Mouse (Mus musculus): Measurements from ENCODE around the gene Shb. TPM values are rescaled to one million over a fixed set of nuclear protein-coding genes. Genes with fewer than 3 reads are reported as not detected.

Gene Shb
- polyA plus RNA-seq, 1 experiment from 2014 or later: 3.5 TPM

DNA sequence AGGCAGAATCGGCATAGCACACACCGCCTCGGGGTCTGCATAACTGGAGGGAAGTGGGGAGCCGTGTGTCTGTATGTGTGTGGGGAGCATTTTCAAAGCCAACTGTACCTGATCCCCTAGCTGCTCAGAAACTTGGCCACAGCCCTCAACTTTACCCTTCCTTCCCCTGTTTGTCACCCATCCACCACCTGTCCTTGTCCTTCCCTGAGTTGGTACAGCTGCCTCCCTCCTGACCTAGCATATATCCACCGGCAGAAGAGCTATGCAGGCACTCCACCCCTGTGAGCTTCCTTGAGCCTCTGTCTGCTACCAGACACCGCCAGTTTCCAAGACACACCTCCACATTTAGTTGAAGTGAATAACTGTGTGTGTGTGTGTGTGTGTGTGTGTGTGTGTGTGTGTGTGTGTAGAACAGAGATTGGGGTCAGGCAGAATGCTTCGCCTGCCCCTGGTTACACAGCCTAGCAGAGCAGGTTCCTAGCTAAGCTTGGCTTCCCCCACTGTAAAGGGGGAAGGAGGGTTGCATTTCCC, 95.8 kb downstream of the Shb start:
- H3K4me1 ChIP-seq (ENCODE audit: control insufficient read depth, insufficient read depth, low read length): peaks cover 9% of the 10 kb centered on the region; the same call in 1 of the 2 replicates
- H3K4me3 ChIP-seq (ENCODE audit: low read depth, low read length): no peak overlapping the region
- peak; percentile 43; the same call in 1 of the 2 replicates for ATAC-seq
- no peak overlapping the region for H3K4me2 ChIP-seq (ENCODE audit: low read length)
- WGBS: 66% methylated on average over 7 of the region's 7 CpGs
- H3K27ac ChIP-seq (ENCODE audit: low read length): no peak overlapping the region
- H3K9me3 ChIP-seq (replicated peaks; ENCODE audit: control insufficient read depth, low read length, poor library complexity, severe bottlenecking): no peaks in the 10 kb centered on the region
- H3K9ac ChIP-seq (ENCODE audit: low read depth, low read length): no peak overlapping the region
- H3K36me3 ChIP-seq (ENCODE audit: control insufficient read depth, insufficient read depth, low read length): no peaks in the 10 kb centered on the region
- H3K27me3 ChIP-seq (ENCODE audit: control insufficient read depth, insufficient read depth, low read depth, low read length): no peaks in the 10 kb centered on the region

- Histone ChIP-seq H3K27me3 (ENCODE audit: control insufficient read depth, insufficient read depth, low read depth, low read length) (no peaks in the 10 kb centered on the region), H3K27ac (ENCODE audit: low read length) (no peak overlapping the region), H3K4me3 (ENCODE audit: low read depth, low read length) (no peak overlapping the region), H3K4me1 (ENCODE audit: control insufficient read depth, insufficient read depth, low read length) (peaks cover 9% of the 10 kb centered on the region; the same call in 1 of the 2 replicates), H3K9ac (ENCODE audit: low read depth, low read length) (0 out of 2 replicates have a peak overlapping the region, but pooled peaks have one; percentile 6), H3K36me3 (ENCODE audit: control insufficient read depth, insufficient read depth, low read length) (no peaks in the 10 kb centered on the region), H3K9me3 (replicated peaks; ENCODE audit: control insufficient read depth, low read length, poor library complexity, severe bottlenecking) (no peaks in the 10 kb centered on the region), H3K4me2 (ENCODE audit: low read length) (no peak overlapping the region)
- no peak for ATAC-seq
- 50% methylated on average over 2 of the region's 2 CpGs for WGBS
Observed at GRCm38 (mm10) chr4:45435899-45436298, 96.4 kb downstream of the Shb start.

GRCm38 (mm10) chr4:45434681-45435080, 97.6 kb downstream of the Shb start:
- peaks cover 9% of the 10 kb centered on the region; the same call in 1 of the 2 replicates for H3K4me1 ChIP-seq (ENCODE audit: control insufficient read depth, insufficient read depth, low read length)
- H3K4me2 ChIP-seq (ENCODE audit: low read length): no peak overlapping the region
- ATAC-seq: no peak
- H3K27me3 ChIP-seq (ENCODE audit: control insufficient read depth, insufficient read depth, low read depth, low read length): no peaks in the 10 kb centered on the region
- no peaks in the 10 kb centered on the region for H3K9me3 ChIP-seq (replicated peaks; ENCODE audit: control insufficient read depth, low read length, poor library complexity, severe bottlenecking)
- H3K4me3 ChIP-seq (ENCODE audit: low read depth, low read length): no peak overlapping the region
- 86% methylated on average over 4 of the region's 4 CpGs for WGBS
- H3K36me3 ChIP-seq (ENCODE audit: control insufficient read depth, insufficient read depth, low read length): no peaks in the 10 kb centered on the region
- no peak overlapping the region for H3K27ac ChIP-seq (ENCODE audit: low read length)
- H3K9ac ChIP-seq (ENCODE audit: low read depth, low read length): no peak overlapping the region

DNA sequence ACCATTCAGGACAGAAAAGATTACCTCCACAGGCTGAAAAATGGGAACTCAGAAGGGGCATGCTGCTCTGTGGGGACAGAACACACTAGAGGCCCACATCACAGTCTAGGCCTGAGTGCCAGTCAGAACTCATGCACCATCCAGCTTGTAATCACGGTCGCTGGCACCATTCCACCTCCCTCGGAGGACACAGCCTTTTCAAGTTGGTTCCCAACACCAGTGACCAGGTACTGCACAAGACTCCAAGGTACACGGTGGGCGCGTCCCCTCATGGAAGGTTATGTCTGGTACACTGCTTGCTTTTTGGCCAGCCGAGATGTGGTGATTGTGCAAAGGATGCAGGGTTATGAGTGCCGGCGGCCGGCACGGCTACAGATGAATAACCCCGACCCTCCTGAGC, 98.2 kb downstream of the Shb start:
- Histone ChIP-seq H3K4me1 (ENCODE audit: control insufficient read depth, insufficient read depth, low read length) (peaks cover 9% of the 10 kb centered on the region; the same call in 1 of the 2 replicates), H3K4me3 (ENCODE audit: low read depth, low read length) (no peak overlapping the region), H3K9ac (ENCODE audit: low read depth, low read length) (no peak overlapping the region), H3K27me3 (ENCODE audit: control insufficient read depth, insufficient read depth, low read depth, low read length) (no peaks in the 10 kb centered on the region), H3K36me3 (ENCODE audit: control insufficient read depth, insufficient read depth, low read length) (no peaks in the 10 kb centered on the region), H3K9me3 (replicated peaks; ENCODE audit: control insufficient read depth, low read length, poor library complexity, severe bottlenecking) (no peaks in the 10 kb centered on the region), H3K27ac (ENCODE audit: low read length) (no peak overlapping the region), H3K4me2 (ENCODE audit: low read length) (no peak overlapping the region)
- 82% methylated on average over 12 of the region's 12 CpGs for WGBS
- ATAC-seq: no peak

DNA sequence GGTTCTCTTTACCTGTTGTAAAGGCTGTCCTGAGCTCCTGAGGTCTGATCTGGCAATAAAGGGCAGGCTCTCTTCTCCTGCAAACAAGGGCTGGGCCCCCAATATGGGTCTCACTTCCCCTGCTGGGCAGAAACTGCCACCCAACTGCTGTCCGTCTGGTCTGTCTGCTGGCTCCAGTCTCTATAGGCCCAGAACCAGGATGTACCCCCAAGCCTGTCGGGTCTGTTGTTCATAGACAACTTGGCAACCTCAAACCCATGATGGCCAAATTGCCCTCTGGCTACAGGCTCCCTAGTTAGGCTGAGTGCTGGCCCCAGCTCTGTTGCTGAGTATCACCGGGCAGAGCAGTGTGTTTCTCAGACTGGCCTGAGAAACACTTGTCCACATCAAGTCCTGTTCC, 100.5 kb downstream of the Shb start:
- H3K4me3 ChIP-seq (ENCODE audit: low read depth, low read length): no peak overlapping the region
- no peaks in the 10 kb centered on the region for H3K9me3 ChIP-seq (replicated peaks; ENCODE audit: control insufficient read depth, low read length, poor library complexity, severe bottlenecking)
- no peak overlapping the region for H3K27ac ChIP-seq (ENCODE audit: low read length)
- H3K27me3 ChIP-seq (ENCODE audit: control insufficient read depth, insufficient read depth, low read depth, low read length): no peaks in the 10 kb centered on the region
- H3K36me3 ChIP-seq (ENCODE audit: control insufficient read depth, insufficient read depth, low read length): no peaks in the 10 kb centered on the region
- 89% methylated on average over 3 of the region's 3 CpGs for WGBS
- H3K9ac ChIP-seq (ENCODE audit: low read depth, low read length): no peak overlapping the region
- H3K4me1 ChIP-seq (ENCODE audit: control insufficient read depth, insufficient read depth, low read length): peaks cover 5% of the 10 kb centered on the region; the same call in 1 of the 2 replicates
- ATAC-seq: no peak
- no peak overlapping the region for H3K4me2 ChIP-seq (ENCODE audit: low read length)

DNA sequence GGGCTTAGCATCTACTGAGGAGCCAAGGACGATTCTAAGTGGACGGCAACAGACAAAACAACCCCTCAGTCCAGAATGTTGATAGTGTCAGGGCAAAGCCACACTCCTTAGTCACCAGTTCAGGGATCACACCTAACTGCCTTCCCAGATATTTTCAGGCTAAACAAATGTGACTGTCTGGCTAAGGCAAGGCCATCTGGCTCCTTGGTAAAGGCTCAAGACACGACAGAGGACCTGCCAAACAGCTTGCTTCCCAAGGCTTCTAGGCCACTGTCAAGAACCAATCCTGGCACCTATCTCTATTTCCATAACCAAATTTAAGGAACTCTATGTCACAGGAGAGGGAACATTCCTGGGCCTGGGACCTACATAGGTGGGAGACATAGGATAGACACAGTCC, 101.0 kb downstream of the Shb start:
- no peaks in the 10 kb centered on the region for H3K27me3 ChIP-seq (ENCODE audit: control insufficient read depth, insufficient read depth, low read depth, low read length)
- H3K36me3 ChIP-seq (ENCODE audit: control insufficient read depth, insufficient read depth, low read length): no peaks in the 10 kb centered on the region
- WGBS: 94% methylated on average over 3 of the region's 3 CpGs
- ATAC-seq: no peak
- no peak overlapping the region for H3K4me2 ChIP-seq (ENCODE audit: low read length)
- no peak overlapping the region for H3K9ac ChIP-seq (ENCODE audit: low read depth, low read length)
- peaks cover 4% of the 10 kb centered on the region; the same call in 1 of the 2 replicates for H3K4me1 ChIP-seq (ENCODE audit: control insufficient read depth, insufficient read depth, low read length)
- no peak overlapping the region for H3K4me3 ChIP-seq (ENCODE audit: low read depth, low read length)
- no peaks in the 10 kb centered on the region for H3K9me3 ChIP-seq (replicated peaks; ENCODE audit: control insufficient read depth, low read length, poor library complexity, severe bottlenecking)
- no peak overlapping the region for H3K27ac ChIP-seq (ENCODE audit: low read length)

DNA sequence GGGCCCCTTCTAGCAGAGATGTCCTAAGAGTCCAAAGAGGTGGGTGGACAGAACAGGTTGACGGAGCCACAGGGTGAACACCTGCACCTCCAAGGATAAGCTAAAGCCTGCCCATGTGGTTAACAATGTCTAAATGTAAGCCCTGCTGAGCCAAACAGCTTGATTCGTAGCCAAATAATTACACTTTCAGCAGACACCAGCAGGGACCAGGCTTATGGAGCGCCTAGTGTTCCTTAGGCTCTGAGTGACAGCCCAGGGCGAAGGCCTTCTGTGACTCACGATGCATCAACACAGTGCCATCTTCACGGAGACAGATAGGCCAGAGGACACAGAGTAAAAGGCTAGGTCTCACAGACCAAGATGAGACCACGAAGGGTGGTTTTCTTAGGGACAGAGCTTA, 102.8 kb downstream of the Shb start:
- no peak for ATAC-seq
- Histone ChIP-seq H3K4me2 (ENCODE audit: low read length) (no peak overlapping the region), H3K9ac (ENCODE audit: low read depth, low read length) (no peak overlapping the region), H3K4me3 (ENCODE audit: low read depth, low read length) (no peak overlapping the region), H3K27ac (ENCODE audit: low read length) (no peak overlapping the region), H3K9me3 (replicated peaks; ENCODE audit: control insufficient read depth, low read length, poor library complexity, severe bottlenecking) (no peaks in the 10 kb centered on the region), H3K36me3 (ENCODE audit: control insufficient read depth, insufficient read depth, low read length) (no peaks in the 10 kb centered on the region), H3K4me1 (ENCODE audit: control insufficient read depth, insufficient read depth, low read length) (peaks cover 4% of the 10 kb centered on the region; the same call in 1 of the 2 replicates), H3K27me3 (ENCODE audit: control insufficient read depth, insufficient read depth, low read depth, low read length) (no peaks in the 10 kb centered on the region)
- 65% methylated on average over 7 of the region's 7 CpGs for WGBS

- no peak overlapping the region for H3K4me3 ChIP-seq (ENCODE audit: low read depth, low read length)
- H3K27ac ChIP-seq (ENCODE audit: low read length): no peak overlapping the region
- H3K4me1 ChIP-seq (ENCODE audit: control insufficient read depth, insufficient read depth, low read length): peaks cover 4% of the 10 kb centered on the region; the same call in 1 of the 2 replicates
- H3K9ac ChIP-seq (ENCODE audit: low read depth, low read length): no peak overlapping the region
- H3K9me3 ChIP-seq (replicated peaks; ENCODE audit: control insufficient read depth, low read length, poor library complexity, severe bottlenecking): no peaks in the 10 kb centered on the region
- WGBS: 24% methylated on average over 13 of the region's 13 CpGs
- no peaks in the 10 kb centered on the region for H3K36me3 ChIP-seq (ENCODE audit: control insufficient read depth, insufficient read depth, low read length)
- peak; percentile 61; the same call in 1 of the 2 replicates for ATAC-seq
- no peak overlapping the region for H3K4me2 ChIP-seq (ENCODE audit: low read length)
- no peaks in the 10 kb centered on the region for H3K27me3 ChIP-seq (ENCODE audit: control insufficient read depth, insufficient read depth, low read depth, low read length)
Observed at GRCm38 (mm10) chr4:45426724-45427457, 105.4 kb downstream of the Shb start.

- no peaks in the 10 kb centered on the region for H3K36me3 ChIP-seq (ENCODE audit: control insufficient read depth, insufficient read depth, low read length)
- no peaks in the 10 kb centered on the region for H3K27me3 ChIP-seq (ENCODE audit: control insufficient read depth, insufficient read depth, low read depth, low read length)
- H3K4me2 ChIP-seq (ENCODE audit: low read length): no peak overlapping the region
- no peak overlapping the region for H3K4me3 ChIP-seq (ENCODE audit: low read depth, low read length)
- WGBS: 29% methylated on average over 8 of the region's 8 CpGs
- H3K4me1 ChIP-seq (ENCODE audit: control insufficient read depth, insufficient read depth, low read length): peaks cover 13% of the 10 kb centered on the region
- H3K9ac ChIP-seq (ENCODE audit: low read depth, low read length): no peak overlapping the region
- no peak for ATAC-seq
- H3K9me3 ChIP-seq (replicated peaks; ENCODE audit: control insufficient read depth, low read length, poor library complexity, severe bottlenecking): no peaks in the 10 kb centered on the region
- H3K27ac ChIP-seq (ENCODE audit: low read length): no peak overlapping the region
Observed at GRCm38 (mm10) chr4:45423406-45423805, 108.9 kb downstream of the Shb start.
